24 mouse cellular contexts compared by ENCODE assay signal in genomic region chr9:34279386-34279785, GRCm38 (mm10).
DNase-seq lines count a peak whose midpoint lies in the region; ATAC-seq and TF ChIP-seq lines count a peak whose summit lies in the region.
"Had no signal": no experiment of that assay in that cellular context is flagged by ENCODE, and none has a peak within 500 bp of the region (broad histone marks: within the 10 kb centered on the region; RNA-seq: fewer than 3 reads in every experiment).

No protein-coding gene starts in this region.

- no peak for TF ChIP-seq CTCF in Patski (IDR thresholded peaks at IDR 0.05)
- no peak for TF ChIP-seq CTCF in stomach, postnatal 0 days (IDR thresholded peaks at IDR 0.05; ENCODE audit: low read depth)

- POLR2A ChIA-PET in Patski (lab: Charles Lee), result no interaction called here

- no peak for ATAC-seq in forebrain, embryonic 12.5 days (ENCODE audit: low FRiP score)
- no peak for ATAC-seq in forebrain, embryonic 15.5 days (replicated peaks)
- ATAC-seq in Patski, result peak; percentile 78
- no peak for ATAC-seq in stomach, postnatal 0 days (ENCODE audit: low FRiP score, low TSS enrichment)
- ATAC-seq in monocyte, adult 5-6 weeks (replicated peaks; ENCODE audit: insufficient number of reproducible peaks, low FRiP score, low TSS enrichment, poor library complexity, severe bottlenecking), result no peak
- ATAC-seq: forebrain, postnatal 0 days; intestine, embryonic 16.5 days had no signal

- H3K4me2 ChIP-seq in forebrain, embryonic 12.5 days, result no peak overlapping the region
- no peak overlapping the region for H3K4me2 ChIP-seq in forebrain, embryonic 15.5 days (replicated peaks)
- H3K4me2 ChIP-seq in stomach, postnatal 0 days (replicated peaks; ENCODE audit: low read depth), result no peak overlapping the region
- H3K4me2 ChIP-seq: heart, embryonic 15.5 days; hindbrain, embryonic 13.5 days; midbrain, embryonic 13.5 days had no signal

- no peaks in the 10 kb centered on the region for H3K36me3 ChIP-seq in forebrain, embryonic 12.5 days (replicated peaks)
- no peaks in the 10 kb centered on the region for H3K36me3 ChIP-seq in forebrain, embryonic 15.5 days
- H3K36me3 ChIP-seq in stomach, postnatal 0 days (ENCODE audit: control insufficient read depth, insufficient read depth, low read length), result no peaks in the 10 kb centered on the region
- H3K36me3 ChIP-seq: heart, embryonic 10.5 days; heart, embryonic 15.5 days; hindbrain, embryonic 13.5 days; midbrain, embryonic 13.5 days had no signal

- CTCF ChIA-PET in Patski (lab: Charles Lee), result interaction anchor here (1.1 kb wide), 1 partner anchor 13 kb away, joined by 3 read pairs; no protein-coding TSS in a partner anchor

- no peaks in the 10 kb centered on the region for H3K9me3 ChIP-seq in forebrain, embryonic 12.5 days
- no peaks in the 10 kb centered on the region for H3K9me3 ChIP-seq in forebrain, embryonic 15.5 days
- no peaks in the 10 kb centered on the region for H3K9me3 ChIP-seq in stomach, postnatal 0 days (ENCODE audit: control insufficient read depth, low read length)
- H3K9me3 ChIP-seq: heart, embryonic 10.5 days; heart, embryonic 15.5 days; hindbrain, embryonic 13.5 days; midbrain, embryonic 13.5 days had no signal

- TF ChIP-seq EP300 in stomach, postnatal 0 days (optimal IDR thresholded peaks at IDR 0.05), result no peak

- peaks cover 12% of the 10 kb centered on the region; the same call in 1 of the 2 replicates for H3K4me1 ChIP-seq in forebrain, embryonic 12.5 days
- H3K4me1 ChIP-seq in forebrain, embryonic 15.5 days, result peaks cover 10% of the 10 kb centered on the region
- H3K4me1 ChIP-seq in stomach, postnatal 0 days (replicated peaks; ENCODE audit: control insufficient read depth, insufficient read depth), result no peaks in the 10 kb centered on the region
- H3K4me1 ChIP-seq: midbrain, embryonic 13.5 days had no signal

- H3K4me3 ChIP-seq in forebrain, embryonic 12.5 days (replicated peaks), result no peak overlapping the region
- H3K4me3 ChIP-seq in forebrain, embryonic 15.5 days, result no peak overlapping the region
- no peak overlapping the region for H3K4me3 ChIP-seq in stomach, postnatal 0 days (ENCODE audit: low read depth, low read length)
- H3K4me3 ChIP-seq: heart, embryonic 10.5 days; heart, embryonic 15.5 days; hindbrain, embryonic 13.5 days; midbrain, embryonic 13.5 days had no signal

- H3K9ac ChIP-seq in forebrain, embryonic 12.5 days, result no peak overlapping the region
- H3K9ac ChIP-seq in forebrain, embryonic 15.5 days (replicated peaks), result no peak overlapping the region
- H3K9ac ChIP-seq in stomach, postnatal 0 days (ENCODE audit: low read length), result no peak overlapping the region
- H3K9ac ChIP-seq: forebrain, postnatal 0 days; heart, embryonic 15.5 days; hindbrain, embryonic 13.5 days; liver, embryonic 14.5 days; midbrain, embryonic 13.5 days had no signal

- 0 out of 2 replicates have a peak overlapping the region, but pooled peaks have one; percentile 13 for H3K27ac ChIP-seq in forebrain, embryonic 12.5 days
- H3K27ac ChIP-seq in forebrain, embryonic 15.5 days (replicated peaks), result no peak overlapping the region
- H3K27ac ChIP-seq in stomach, postnatal 0 days (replicated peaks), result peak overlapping the region; percentile 1; the same call in 1 of the 2 replicates
- H3K27ac ChIP-seq: heart, embryonic 10.5 days; heart, embryonic 15.5 days; hindbrain, embryonic 13.5 days; liver, embryonic 14.5 days; macrophage; midbrain, embryonic 13.5 days had no signal

- H3K27me3 ChIP-seq in forebrain, embryonic 12.5 days, result no peaks in the 10 kb centered on the region
- H3K27me3 ChIP-seq in forebrain, embryonic 15.5 days, result no peaks in the 10 kb centered on the region
- H3K27me3 ChIP-seq in Patski, result no peaks in the 10 kb centered on the region
- H3K27me3 ChIP-seq in stomach, postnatal 0 days (ENCODE audit: control insufficient read depth, insufficient read depth, low read length), result no peaks in the 10 kb centered on the region
- H3K27me3 ChIP-seq: heart, embryonic 15.5 days; hindbrain, embryonic 13.5 days; midbrain, embryonic 13.5 days had no signal

- in situ Hi-C loops in Patski (cut with MboI; ENCODE audit: low pct_unique_long_range_greater_than_20kb), result no loop called here

- WGBS in forebrain, embryonic 12.5 days, result 86% methylated on average over 2 of the region's 2 CpGs
- 76% methylated on average over 2 of the region's 2 CpGs for WGBS in forebrain, embryonic 15.5 days
- 69% methylated on average over 2 of the region's 2 CpGs for WGBS in stomach, postnatal 0 days

- DNase-seq in 3T3-L1 (ENCODE audit: low read depth, low spot score) (peak; percentile 94), Patski (ENCODE audit: low read depth, low spot score) (peak; percentile 49)
- DNase-seq in stomach, postnatal 0 days (ENCODE audit: low spot score), result no peak
- no peak for DNase-seq in heart, adult 11 months
- DNase-seq: adrenal gland, postnatal 25 days; cerebellum, adult 18-20 months; forebrain, postnatal 0 days; gastrocnemius, postnatal 10 days; heart, postnatal 36 days; layer of hippocampus, adult 9-11 months; liver; spleen, adult 18-20 months; thymus, adult 18-20 months; thymus, postnatal 25 days had no signal

Comparison
In these comparisons a context has a peak if more than half of its experiments do, and no peak if none do; other contexts are left out.
1. DNase-seq: peak in 3T3-L1 (single experiment) and Patski (single experiment); none in stomach, postnatal 0 days (single experiment) and heart, adult 11 months (single experiment).